Mouse (Mus musculus) ovary, postnatal 14 days (tissue): ENCODE measurements around the gene Bckdk.
"Not testable (repeated sequence)": the region's sequence is repeated elsewhere in the genome, so short reads cannot be mapped to it uniquely, and the experiment has no call there.

ENCODE experiments used
- DNase-seq: peaks from one replicate; pipeline ENCODE4 v3.0.0; 2022; ENCODE audit warnings: low spot score

The Bckdk gene

DNA sequence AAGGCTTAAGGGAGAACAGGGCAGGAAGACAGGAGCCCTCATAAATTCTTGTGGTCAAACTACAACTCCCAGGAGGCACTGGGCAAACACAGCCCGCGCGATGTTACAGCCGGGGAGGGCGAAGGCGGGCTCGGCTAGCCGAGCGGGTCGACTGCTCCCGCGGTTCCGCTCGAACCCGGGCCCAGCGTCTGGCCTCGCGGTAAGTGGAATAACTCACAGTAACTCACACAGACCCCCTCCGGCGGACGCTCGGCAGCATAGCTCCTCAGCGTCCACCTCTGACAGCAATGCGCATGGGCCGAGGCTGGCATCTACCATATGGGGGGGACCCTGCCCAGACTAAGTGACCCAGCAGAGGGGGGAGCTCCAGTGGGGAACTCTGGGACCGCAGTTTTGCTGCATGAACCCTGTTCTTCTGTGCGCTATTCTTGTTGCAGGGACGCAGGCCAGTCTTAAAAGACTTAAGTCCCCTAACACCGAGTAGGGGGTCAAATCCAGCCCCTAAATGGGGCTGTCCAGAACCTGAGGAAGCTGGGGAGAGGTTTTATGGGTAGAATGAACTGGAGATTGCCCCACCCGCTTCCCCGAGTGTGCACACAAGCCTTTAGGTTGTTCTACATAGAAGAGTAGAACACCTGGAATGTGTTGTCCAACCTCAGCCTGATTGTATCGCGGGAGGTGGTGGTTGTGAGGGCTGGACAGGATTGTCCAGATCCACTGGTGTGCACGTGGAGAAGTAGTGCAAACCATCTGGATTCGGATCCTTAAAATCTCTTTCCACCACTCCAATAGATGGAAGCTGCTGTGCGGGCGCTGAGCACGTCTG, at the start of gene Bckdk:
TSS of gene Bckdk (plus strand) at position 112 of the 826 bp plus-strand sequence.
- DNase-seq, result peak; percentile 64

DNA sequence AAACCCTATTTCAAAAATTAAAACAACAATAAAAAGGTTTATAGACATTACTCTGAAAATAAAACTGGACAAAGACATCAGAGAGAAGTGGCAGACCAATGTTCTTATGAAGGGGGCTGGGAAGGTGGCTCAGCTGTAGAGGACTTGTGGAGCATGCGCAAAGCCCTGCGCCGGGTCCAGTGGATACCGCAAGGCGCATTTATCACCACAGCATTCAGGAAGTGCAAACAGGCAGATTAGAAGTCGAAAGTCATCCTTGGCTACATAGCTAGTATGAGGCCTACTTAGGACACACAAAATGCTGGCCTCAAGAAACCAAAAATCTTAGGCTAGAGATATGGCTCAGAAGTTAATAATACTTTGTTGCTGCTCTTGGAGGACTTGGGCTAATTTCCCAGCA, 45.6 kb upstream of the Bckdk start:
- no peak for DNase-seq

DNA sequence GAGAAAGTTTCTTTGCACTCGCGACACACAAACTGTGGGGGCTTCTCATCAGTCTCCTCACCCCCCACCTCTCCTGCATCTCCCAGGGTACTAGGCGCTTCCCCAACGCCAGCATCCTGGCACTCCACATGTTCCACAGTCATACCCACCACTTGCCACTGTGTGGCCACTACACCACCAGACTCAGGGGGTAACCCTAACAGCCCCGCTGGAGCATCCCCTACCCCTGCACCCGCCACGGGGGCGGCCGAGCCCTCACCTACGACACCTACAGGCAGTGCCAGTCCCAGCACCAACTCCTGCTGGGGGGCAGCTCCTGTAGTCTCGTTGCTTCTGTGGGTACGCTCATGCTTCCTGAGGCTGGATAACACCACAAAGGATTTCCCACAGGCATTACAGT, 37.4 kb upstream of the Bckdk start:
- no peak for DNase-seq

DNA sequence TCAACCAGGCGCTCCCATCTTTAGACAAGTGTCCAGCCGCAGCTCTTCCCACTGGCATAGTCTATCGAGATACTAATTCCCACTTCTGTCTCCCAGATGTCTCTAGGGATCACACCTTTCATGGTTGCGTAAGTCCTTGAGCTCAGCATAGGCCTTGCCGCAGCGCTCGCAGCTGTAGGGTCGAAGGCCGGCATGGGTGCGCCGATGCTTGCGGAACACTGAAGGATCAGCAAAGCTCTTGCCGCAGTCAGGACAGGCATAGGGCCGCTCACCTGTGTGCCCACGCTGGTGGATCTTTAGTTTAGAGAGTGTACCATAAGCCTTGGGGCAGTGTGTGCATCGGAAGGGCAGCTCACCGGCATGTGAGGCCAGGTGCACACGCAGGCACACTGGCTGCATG, 36.2 kb upstream of the Bckdk start:
- no peak for DNase-seq

DNA sequence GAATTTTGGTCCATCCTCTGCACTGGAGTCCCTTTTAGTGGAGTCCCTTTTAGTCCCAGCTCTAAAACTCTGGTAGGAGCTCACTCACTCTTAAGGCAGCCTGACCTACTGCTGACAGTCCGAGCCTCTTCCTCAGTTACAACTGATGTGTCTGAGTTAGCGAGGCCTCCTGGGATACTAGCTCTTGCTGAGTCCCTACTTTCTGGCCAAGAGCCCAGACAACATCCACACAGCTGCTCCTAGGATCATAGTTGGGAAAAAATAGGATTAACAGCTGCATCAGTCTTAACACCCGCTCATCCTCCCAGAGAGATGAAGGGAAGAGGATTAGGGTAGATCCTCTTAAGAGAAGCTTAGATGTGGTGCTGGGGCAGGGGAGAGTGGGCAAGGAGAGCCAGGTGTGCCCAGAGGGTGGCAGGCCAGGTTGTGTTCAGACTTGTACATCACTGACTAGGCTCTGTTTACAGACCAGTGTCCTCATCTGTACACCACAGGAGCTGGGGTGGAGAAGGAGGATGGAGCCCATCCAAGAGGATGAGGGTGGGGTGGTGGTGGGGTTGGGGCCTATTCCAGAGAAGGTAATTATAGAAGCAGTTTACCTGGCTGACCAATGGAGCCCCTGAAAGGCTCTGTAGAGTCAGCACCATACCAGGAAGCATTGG, 34.6 kb upstream of the Bckdk start:
- no peak for DNase-seq

DNA sequence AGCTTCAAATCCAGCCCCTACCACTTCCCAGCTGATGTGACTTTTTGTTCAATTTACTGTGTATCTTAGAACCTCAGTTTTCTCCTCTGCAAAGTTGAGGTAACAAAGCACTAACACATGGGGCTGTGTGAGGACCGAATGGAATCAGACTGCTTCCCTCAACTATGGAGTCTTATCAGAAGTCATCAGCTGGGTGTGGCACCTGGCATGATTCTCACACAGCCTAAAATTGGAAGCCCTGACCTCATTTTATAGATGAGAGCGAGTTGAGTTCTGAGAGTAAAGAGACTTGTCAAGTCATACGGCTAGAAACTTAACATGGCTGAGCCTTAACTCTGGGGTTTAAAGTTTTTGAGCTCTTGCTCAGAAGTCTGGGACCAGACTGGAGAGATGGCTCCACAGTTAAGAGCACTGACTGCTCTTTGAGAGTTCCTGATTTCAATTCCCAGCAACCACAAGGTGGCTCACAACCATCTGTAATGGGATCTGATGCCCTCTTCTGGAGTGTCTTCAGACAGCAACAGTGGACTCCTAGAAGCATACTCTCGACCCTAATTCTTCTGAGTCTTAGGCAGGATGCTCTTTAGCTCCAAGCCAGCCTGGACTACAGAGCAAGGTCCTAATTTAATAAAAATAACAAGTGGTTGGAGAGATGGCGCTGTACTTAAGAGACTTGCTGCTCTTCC, 33.6 kb upstream of the Bckdk start:
- DNase-seq, result no peak

DNA sequence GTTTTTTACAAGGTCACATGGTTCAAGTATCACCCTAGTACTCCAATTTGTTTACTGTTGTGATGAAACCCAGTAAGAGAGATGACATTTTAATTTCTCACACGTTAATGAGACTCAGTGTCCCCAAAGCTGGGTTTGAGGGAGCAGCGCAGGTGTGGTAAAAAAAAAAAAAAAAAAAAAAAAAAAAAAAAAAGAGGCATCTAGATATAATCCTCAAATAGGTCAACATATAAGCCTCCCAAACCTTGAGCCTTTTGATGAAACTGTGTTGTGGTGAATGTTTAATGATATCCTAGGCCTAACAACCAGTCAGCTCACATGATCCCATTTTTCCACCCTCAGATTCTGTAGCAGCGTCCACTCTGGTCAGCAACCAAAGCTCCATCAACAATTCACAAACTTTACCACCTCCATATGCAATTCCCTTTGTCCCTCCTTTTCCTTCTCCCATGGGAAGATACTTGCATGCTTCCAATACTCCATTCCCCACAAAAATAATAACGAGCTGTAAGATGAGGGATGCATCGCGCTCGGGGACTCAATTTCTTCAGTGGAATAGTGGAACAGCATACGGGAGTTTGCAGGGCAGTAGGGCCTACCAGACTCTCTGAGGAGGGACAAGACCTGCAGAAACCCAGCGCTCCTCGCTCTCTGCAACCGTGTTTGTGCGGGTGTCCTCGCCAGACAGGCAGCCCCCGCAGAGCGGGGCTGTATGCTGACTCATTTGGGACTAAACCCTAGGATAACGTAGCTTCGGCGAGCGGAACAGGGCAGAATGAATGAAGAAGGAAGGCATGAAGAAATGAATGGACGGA, 28.9 kb upstream of the Bckdk start:
- no peak for DNase-seq

DNA sequence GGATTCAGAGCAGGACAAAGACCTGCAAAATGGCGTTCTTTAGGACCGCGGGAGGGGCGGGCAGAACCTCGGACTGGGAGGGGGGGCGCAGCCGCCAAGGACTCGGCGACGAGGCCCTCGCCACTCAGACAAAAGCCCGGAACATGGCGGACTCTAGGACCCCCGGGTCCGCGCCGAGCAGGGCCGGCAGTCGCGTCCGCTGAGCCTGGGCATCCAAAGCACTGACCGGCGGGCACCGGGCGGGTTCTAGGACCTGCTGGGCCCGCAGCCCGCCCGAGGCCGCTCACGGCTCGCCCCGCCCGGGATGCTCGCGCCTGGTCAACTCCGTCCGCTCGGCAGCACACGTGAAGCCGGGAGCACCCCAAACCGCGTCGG, 28.3 kb upstream of the Bckdk start:
- DNase-seq, result peak; percentile 82

DNA sequence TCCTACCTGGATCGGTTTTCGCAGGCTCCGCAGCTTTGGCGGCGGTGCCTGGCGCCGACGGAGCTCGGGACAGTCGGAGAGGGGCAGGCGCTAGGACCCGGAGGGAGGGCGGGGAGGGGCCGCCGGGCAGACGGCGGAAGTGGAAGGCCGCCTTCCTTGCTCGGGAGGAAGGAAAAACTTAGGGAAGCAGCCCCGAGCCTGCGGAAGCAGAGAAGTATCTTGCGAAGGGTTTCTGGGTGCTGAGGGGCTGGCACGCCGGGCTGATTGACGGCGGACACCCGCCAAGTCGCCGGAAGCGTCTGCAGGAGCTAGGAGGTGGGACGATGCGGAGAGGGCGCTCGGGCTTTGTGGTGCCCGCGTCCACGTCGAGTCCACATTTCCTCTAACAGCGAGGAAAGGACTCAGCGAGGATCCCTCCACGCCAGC, 27.8 kb upstream of the Bckdk start, which contains the start of gene Zfp646:
TSS of gene Zfp646 (plus strand) at position 181 of the 426 bp plus-strand sequence.
- peak; percentile 57 for DNase-seq

DNA sequence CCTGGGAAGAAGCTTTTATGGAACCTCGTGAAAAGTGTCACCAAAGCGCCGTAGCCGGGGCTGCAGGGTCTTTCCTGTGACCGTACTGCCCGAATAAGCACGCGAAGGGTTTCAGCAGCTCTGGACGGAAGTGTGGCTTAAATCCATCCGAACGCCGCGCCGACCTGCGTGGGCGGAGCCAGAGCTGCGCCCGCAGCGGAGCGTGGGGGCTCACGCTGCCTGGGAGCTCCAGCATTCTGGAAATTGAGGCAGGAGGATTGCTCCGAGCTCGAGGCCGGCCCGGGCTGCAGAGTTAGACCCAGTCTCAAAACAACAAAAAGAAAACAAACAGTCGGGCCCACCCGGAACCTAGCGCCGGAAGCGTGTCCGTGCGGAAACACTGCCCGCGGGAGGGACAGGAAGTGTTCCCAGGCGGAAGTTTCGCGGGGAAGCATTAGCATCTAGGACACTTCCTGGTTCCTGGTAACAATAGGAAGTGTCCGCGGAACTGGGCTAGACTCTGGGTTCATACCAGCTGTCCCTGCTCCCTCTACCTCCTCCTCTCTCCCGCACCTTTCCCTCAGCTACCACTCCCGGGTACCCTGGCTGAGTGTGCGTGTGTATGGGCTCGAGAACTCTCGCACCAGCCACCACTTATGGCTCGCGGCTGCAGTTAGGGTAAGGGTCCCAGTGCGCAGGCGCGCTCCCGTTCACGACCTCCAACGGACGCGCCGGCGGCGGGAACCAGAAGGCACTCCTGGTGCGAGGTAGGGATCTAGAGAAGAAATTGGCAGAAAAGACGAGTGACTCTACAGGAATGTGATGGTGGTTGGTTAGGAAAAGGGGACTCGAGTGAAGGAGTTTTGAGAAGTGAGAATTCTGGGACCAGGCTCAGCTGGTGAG, 27.2 kb upstream of the Bckdk start, which contains the start of gene Zfp668:
TSS of gene Zfp668 (minus strand) at position 362 of the 882 bp plus-strand sequence.
- DNase-seq, result peak; percentile 86

DNA sequence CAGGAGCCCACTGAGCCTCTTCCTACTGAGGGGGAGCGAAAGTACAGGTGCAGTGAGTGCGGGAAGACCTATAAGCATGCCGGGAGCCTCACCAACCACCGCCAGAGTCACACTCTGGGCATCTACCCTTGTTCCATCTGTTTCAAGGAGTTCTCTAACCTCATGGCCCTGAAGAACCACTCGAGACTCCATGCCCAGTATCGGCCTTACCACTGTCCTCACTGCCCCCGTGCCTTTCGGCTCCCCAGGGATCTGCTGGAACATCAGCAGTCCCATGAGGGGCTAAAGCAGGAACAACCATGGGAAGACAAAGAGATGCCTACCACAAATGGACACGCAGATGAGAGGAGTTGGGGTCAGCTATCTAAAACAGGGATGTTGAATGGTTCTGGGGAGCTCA, 24.6 kb upstream of the Bckdk start:
- DNase-seq, result no peak

DNA sequence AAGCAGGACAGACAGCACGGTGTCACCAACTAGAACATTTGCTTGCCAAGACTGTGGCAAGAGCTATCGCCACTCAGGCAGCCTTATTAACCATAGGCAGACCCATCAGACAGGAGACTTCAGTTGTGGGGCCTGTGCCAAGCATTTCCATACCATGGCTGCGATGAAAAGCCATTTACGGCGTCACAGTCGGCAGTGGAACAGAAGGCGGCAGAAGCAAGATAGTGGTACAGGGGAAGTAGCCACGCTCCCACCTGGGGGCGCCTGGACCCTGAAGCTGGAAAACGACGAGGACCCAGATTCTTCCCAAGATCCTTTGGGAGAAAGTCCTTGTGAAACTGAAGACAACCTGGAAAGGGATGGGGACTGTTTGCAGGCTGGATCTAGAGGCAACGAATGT, 23.5 kb upstream of the Bckdk start:
- DNase-seq, result no peak

DNA sequence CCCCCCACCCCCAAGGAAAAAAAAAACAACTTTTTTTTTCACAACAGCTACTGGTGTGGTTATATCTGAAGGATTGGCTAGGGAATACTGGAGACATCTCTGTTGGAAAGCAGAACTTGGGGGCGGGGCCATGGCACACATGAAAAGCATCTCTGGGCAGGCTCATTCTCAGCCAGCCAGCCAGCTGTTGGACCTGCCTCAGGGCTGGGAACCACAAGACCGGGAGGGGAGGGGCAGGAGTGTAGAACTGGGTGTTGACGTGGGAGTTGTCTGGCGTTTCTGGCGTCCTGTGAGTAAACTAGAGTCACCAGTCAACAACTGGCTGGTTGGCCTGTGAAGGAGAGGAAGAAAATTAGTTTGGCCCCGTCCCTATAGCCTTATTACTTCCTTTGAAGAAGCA, 17.9 kb upstream of the Bckdk start:
- peak; percentile 38 for DNase-seq

DNA sequence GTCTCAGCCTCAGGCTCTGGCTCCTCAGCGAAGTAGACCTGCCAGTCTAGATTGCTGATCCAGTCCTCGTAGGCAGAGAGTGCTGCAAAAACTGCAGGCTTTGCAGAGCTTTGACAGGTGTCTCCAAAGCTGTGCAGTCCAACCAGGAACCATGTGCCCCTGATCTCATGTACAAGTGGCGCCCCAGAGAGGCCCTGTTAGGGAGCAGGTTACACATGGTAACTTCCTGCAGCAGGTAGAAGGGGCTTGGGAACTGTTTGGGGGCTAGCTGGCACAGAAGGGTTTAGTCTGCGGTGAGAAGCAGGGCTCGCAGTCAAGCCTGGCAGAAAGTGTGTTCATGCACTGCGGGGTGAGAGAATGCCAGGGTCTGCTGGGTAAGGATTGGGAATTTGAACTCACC, 17.3 kb upstream of the Bckdk start:
- DNase-seq, result no peak

DNA sequence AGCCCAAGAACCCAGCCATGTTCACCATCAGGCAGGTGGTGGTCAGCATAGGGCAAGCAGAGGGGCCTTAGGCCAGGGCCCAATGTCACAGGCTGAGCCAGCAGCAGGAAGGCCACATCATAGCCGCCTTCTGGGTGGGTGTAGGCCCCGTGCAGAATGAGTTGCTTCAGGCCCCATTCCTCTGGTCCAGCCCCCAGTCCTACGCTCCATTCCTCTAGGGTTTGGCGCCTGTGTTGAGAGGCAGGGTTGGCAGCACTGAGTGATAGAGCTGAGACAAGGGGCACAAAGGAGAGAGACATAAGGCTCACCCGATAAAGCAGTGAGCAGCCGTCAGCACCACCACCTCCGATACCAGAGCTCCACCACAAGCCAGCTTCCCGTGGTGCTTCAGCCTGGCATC, 16.7 kb upstream of the Bckdk start:
- no peak for DNase-seq

DNA sequence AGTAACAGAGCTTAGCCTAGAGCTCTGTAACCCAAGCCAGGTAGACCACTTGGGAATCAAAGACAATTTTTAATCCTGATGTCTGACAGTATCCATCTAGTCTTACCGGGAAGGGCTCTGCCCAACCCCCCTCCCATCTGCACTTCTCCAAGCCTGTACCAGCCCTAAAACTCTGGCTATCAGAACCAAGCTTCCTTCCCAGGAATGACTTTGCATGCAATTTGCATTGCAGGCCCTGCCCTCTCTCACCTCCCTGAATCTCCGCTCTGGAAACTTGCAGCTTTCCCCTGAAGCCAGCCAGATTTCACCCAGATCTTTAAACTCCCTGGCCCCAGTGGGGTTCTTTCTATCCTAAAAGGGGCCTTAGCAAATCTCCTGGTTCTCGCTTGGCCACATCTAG, 16.1 kb upstream of the Bckdk start:
- no peak for DNase-seq

DNA sequence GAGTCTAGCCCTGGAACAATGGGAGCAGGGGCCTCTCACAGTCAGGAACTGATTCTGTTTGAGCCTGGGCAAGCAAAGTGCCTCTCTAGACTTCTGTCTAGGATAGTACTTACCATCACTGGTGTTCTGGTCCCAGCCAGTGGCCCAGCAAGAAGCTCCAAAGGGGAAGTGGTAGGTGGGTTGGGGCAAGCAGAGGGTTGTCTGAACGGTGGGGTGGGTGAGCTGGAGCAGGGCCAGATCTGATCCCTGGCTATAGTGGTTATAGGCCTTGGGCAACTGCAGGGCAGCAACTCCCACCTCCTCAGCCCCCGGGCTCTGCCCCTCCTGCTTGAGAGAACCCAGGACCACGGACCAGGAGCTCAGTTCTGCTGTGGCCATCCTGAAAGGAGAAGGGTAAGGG, 15.1 kb upstream of the Bckdk start:
- DNase-seq, result no peak

DNA sequence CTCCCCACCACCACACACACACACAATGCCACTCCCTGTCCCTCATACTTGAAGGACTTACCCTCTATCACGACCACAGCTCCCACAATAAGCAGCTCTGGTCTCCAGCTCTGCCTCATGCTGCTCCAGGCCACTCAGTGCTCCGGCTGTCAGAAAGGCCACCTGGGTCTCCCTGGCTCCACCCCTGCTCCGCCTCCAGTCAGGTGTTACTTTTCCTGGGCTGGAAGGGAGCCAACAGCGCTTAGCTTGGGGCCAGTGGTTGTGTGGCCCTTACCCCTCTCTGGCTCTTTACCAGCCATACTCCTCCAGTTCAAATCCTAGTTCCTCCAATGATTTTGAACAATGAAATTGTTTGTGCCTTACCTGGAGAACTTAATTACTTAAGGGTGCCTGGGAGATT, 13.1 kb upstream of the Bckdk start, which contains the start of gene Prss53:
TSS of gene Prss53 (minus strand) at position 173 of the 400 bp plus-strand sequence.
- no peak for DNase-seq

DNA sequence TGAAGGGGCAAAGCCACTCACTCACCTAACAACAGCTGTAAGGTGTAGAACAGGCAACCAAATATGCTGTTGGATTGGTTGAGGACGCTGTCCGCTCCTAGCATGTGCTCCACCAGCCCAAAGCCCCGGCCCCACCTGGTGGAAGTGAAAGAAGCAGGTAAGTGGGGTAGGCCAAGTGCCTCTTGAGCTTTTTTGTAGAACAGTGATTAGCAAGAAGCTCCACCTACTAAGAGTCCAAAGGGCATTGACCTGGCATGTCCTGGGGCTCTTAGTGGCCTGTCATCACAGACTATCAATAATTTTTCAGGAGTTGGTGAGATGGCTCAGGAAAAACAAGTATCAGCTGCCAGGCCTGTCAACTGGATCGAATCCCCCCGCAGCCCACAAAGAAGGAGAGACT, 9.4 kb upstream of the Bckdk start:
- no peak for DNase-seq

DNA sequence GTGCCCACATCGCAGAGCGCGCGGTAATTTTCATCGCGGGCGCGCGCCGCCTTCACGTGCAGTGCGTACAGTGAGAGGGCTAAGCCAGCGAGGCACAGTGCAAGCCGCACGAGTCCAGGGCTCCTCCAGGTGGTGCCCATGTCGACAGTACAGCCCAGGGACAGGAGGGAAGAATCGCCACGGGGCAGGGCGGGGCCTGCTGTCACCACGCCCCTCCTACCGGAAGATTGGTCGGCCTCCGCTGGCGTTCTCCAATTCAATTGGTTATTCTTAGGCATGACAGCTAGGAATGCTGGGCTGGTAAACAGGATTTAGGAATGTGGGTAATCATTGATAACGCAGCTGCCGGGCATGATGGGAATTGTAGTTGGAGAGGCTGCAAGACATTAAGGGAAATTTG, 8.4 kb upstream of the Bckdk start, which contains the start of the genes Gm21974 and Vkorc1:
TSS of gene Gm21974 (minus strand) at position 13 of the 400 bp plus-strand sequence.
TSS of gene Vkorc1 (minus strand) at position 176 of the 400 bp plus-strand sequence.
- DNase-seq, result peak; percentile 88

DNA sequence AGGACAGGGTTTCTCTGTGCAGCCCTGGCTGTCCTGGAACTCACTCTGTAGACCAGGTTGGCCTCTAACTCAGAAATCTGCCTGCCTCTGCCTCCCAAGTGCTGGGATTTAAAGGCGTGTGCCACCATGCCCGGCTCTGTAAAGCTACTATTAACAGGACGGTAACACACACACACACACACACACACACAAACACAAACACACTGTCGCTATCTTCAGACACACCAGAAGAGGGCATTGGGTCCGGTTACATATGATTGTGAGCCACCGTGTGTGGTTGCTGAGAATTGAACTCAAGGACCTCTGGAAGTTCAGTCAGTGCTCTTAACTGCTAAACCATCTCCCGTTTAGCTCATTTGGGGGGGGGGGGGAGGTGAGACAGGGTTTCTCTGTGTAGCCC, 8.0 kb upstream of the Bckdk start:
- not testable (repeated sequence) for DNase-seq
